Mouse (Mus musculus) stomach, postnatal 0 days (tissue): ENCODE measurements at regions not wholly inside any gene's neighbourhood (a gene's known extent, or its start where the extent isn't known, plus 50 kb on each side); places are given as distances from the start of the nearest gene placed in this dataset.

Experiments used
- CTCF ChIP-seq: IDR thresholded peaks from 2 replicates; pipeline ENCODE4 v1.5.1; 2016; ENCODE audit warnings: antibody characterized with exemption, low read depth, mild to moderate bottlenecking, moderate library complexity
- EP300 ChIP-seq: optimal IDR thresholded peaks from 2 replicates; pipeline ENCODE3; 2016; ENCODE audit warnings: antibody characterized with exemption

GRCm38 (mm10) chr4:82234443-82234842 is 471.1 kb downstream of the Nfib start:
- no peak for TF ChIP-seq CTCF
- TF ChIP-seq EP300 = no peak
